Mouse (Mus musculus) hindbrain, embryonic 16.5 days (tissue): ENCODE measurements at regions not wholly inside any gene's neighbourhood (a gene's known extent, or its start where the extent isn't known, plus 50 kb on each side); places are given as distances from the start of the nearest gene placed in this dataset.

Experiments
- ATAC-seq: fragments of 200-750 bp; cut with Nextera tagmentation; 2 replicates; pipeline ENCODE4 v1.8.0; 2017; ENCODE audit warnings: moderate TSS enrichment, moderate library complexity
- H3K27ac ChIP-seq: fragments of 300-500 bp; sonication (generic); 2 replicates; pipeline ENCODE4 v1.5.1; 2014; ENCODE audit warnings: low read depth, mild to moderate bottlenecking, control low read depth, low read length, moderate library complexity
- H3K27me3 ChIP-seq: fragments of 300-500 bp; sonication (generic); replicated peaks from 2 replicates; pipeline ENCODE4 v1.6.1; 2014; ENCODE audit warnings: low read length; ENCODE audit not compliant: control insufficient read depth, insufficient read depth
- H3K36me3 ChIP-seq: fragments of 300-500 bp; sonication (generic); 2 replicates; pipeline ENCODE4 v1.6.1; 2014; ENCODE audit warnings: mild to moderate bottlenecking, low read length, moderate library complexity, mixed read lengths; ENCODE audit not compliant: control insufficient read depth, insufficient read depth
- H3K4me1 ChIP-seq: fragments of 300-500 bp; sonication (generic); 2 replicates; pipeline ENCODE4 v1.6.1; 2014; ENCODE audit warnings: low read depth, low read length; ENCODE audit not compliant: control insufficient read depth, insufficient read depth
- H3K4me2 ChIP-seq: fragments of 300-500 bp; sonication (generic); 2 replicates; pipeline ENCODE4 v1.6.1; 2014; ENCODE audit warnings: mild to moderate bottlenecking, low read length, control low read depth, moderate library complexity
- H3K4me3 ChIP-seq: fragments of 300-500 bp; sonication (generic); 2 replicates; pipeline ENCODE4 v1.5.1; 2014; ENCODE audit warnings: mild to moderate bottlenecking, low read length, control low read depth, moderate library complexity
- H3K9ac ChIP-seq: fragments of 300-500 bp; sonication (generic); 2 replicates; pipeline ENCODE4 v1.6.1; 2014; ENCODE audit warnings: low read depth, mild to moderate bottlenecking, control low read depth, low read length, moderate library complexity
- H3K9me3 ChIP-seq: fragments of 300-500 bp; sonication (generic); 2 replicates; pipeline ENCODE4 v1.6.1; 2014; ENCODE audit warnings: mild to moderate bottlenecking, low read length, moderate library complexity; ENCODE audit not compliant: control insufficient read depth
- WGBS: fragments of 180-500 bp; shearing (Covaris S2); extraction: QIAGEN DNeasy Blood & Tissue Kit; methylation state at CpG from one replicate; pipeline ENCODE4 v1.1.7; 2014; 5-methylcytosine and 5-hydroxymethylcytosine counted together

GRCm38 (mm10) chr12:94364269-94364668 is 1327.8 kb upstream of the Flrt2 start:
- WGBS: 61% methylated on average over 6 of the region's 6 CpGs
- Histone ChIP-seq H3K27ac (no peak overlapping the region), H3K4me1 (no peaks in the 10 kb centered on the region), H3K27me3 (no peaks in the 10 kb centered on the region), H3K36me3 (no peaks in the 10 kb centered on the region), H3K9me3 (no peaks in the 10 kb centered on the region), H3K4me3 (no peak overlapping the region), H3K4me2 (no peak overlapping the region), H3K9ac (no peak overlapping the region)
- ATAC-seq: no peak

GRCm38 (mm10) chr12:94399991-94400390 is 1292.0 kb upstream of the Flrt2 start:
- H3K27ac ChIP-seq: no peak overlapping the region
- H3K9me3 ChIP-seq: no peaks in the 10 kb centered on the region
- no peaks in the 10 kb centered on the region for H3K4me1 ChIP-seq
- WGBS: 53% methylated on average over 2 of the region's 2 CpGs
- H3K4me2 ChIP-seq: no peak overlapping the region
- H3K36me3 ChIP-seq: no peaks in the 10 kb centered on the region
- no peak overlapping the region for H3K9ac ChIP-seq
- H3K4me3 ChIP-seq: no peak overlapping the region
- ATAC-seq: no peak
- no peaks in the 10 kb centered on the region for H3K27me3 ChIP-seq

- no peak overlapping the region for H3K27ac ChIP-seq
- no peaks in the 10 kb centered on the region for H3K4me1 ChIP-seq
- H3K4me2 ChIP-seq: no peak overlapping the region
- no peaks in the 10 kb centered on the region for H3K36me3 ChIP-seq
- no peaks in the 10 kb centered on the region for H3K9me3 ChIP-seq
- no peak overlapping the region for H3K9ac ChIP-seq
- no peak for ATAC-seq
- 69% methylated on average over 5 of the region's 5 CpGs for WGBS
- no peak overlapping the region for H3K4me3 ChIP-seq
- H3K27me3 ChIP-seq: no peaks in the 10 kb centered on the region
Observed at GRCm38 (mm10) chr12:94420918-94421317, 1271.1 kb upstream of the Flrt2 start.

DNA sequence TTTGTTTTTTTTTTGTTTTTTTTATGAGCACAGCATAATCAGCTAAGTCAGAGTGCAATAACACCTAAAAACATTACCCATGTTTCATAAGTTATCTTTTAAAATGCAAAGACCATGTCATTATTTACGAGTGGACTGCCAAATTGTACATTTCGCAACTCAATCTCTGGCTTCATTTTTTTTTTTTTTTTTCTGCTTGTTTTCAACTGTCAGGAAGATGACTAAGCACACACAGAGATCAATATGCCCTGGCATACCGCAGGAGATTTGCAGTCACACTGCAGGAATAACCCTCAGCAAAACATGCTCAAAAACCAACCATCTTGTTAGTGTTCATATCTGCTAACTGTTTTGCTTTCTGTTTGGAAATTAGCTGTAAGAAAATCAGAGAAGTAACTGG is 1270.3 kb upstream of the Flrt2 start:
- no peak overlapping the region for H3K27ac ChIP-seq
- no peak overlapping the region for H3K4me3 ChIP-seq
- H3K9me3 ChIP-seq: no peaks in the 10 kb centered on the region
- H3K27me3 ChIP-seq: no peaks in the 10 kb centered on the region
- H3K9ac ChIP-seq: no peak overlapping the region
- H3K4me2 ChIP-seq: no peak overlapping the region
- no peak for ATAC-seq
- no peaks in the 10 kb centered on the region for H3K4me1 ChIP-seq
- 74% methylated on average over 3 of the region's 3 CpGs for WGBS
- no peaks in the 10 kb centered on the region for H3K36me3 ChIP-seq

DNA sequence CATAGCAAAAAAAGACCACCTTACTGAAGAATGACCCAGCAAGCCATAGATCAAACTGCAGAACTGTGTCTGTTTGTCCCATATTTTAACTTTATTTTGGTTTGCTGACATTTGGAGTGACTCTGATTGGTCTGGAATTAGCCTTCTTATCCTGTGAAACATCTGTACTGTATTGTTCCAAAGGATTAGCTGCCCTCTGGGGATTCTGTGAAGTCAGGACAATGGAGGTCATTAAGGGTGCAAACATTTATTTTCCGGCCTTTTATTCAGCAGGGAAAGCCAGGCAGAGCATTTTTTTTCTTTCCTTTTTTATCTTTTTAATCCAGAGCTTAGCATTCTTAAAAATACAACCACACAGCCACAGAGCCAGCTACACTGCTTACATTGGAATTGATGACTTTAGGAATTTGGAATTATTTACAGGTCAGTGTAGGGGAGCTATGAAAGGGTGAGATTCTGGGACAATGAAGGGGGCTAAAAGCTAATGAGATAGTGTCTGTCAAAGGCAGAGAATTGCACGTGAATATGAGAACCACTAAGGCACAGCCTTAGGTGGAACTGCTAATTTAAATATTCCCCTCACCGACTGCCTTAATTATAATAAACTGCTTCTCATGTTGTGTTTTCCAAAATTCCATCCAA is 1267.6 kb upstream of the Flrt2 start:
- WGBS: 11% methylated on average over 3 of the region's 3 CpGs
- no peak for ATAC-seq
- no peak overlapping the region for H3K9ac ChIP-seq

DNA sequence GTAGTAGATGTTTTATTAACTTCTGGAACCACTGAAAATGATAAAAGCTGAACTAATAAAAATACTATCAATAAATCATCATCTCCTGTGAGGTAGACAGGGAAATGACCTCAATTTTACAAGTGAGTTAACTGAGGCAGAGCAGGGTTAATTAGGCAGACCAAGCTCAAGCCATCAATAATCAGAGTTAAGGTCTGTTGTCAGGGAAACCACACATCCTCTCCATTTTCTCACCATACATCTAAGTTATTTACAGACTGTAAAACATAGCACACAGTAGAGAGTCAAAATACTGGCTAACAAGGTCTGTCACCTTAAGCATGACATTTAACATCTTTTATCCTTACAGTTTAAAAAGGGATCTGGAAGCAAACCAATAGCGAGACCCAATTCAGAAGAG is 1242.5 kb upstream of the Flrt2 start:
- Histone ChIP-seq H3K4me2 (no peak overlapping the region), H3K36me3 (no peaks in the 10 kb centered on the region), H3K27ac (no peak overlapping the region), H3K4me3 (no peak overlapping the region), H3K9ac (no peak overlapping the region), H3K4me1 (no peaks in the 10 kb centered on the region), H3K27me3 (no peaks in the 10 kb centered on the region), H3K9me3 (no peaks in the 10 kb centered on the region)
- ATAC-seq: no peak
- WGBS: 90% methylated on average over 1 of the region's 1 CpGs

More for the DNA sequence above, 1267.6 kb upstream of the Flrt2 start:
- Histone ChIP-seq H3K4me2 (no peak overlapping the region), H3K27ac (no peak overlapping the region), H3K9me3 (no peaks in the 10 kb centered on the region), H3K36me3 (no peaks in the 10 kb centered on the region), H3K27me3 (no peaks in the 10 kb centered on the region), H3K4me3 (no peak overlapping the region), H3K4me1 (no peaks in the 10 kb centered on the region)

DNA sequence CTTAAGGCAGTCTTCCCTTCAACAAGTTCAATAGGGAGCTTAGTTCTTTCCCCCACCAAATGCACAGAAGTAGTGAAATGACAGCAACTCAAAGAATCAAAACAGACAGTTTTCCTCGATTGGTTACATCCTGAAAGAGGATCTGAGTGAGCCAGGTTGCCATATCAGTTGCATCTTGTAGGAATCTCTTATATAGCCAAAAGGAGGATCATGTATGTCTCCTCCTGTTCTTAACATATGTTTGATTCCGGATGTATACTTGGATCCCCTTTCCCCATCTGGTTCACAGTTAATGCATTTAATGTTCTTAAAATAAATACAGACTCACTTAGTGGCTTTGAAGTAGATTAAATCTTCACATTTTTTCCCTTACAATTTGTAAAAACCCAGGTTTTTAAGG is 1224.0 kb upstream of the Flrt2 start:
- Histone ChIP-seq H3K4me3 (no peak overlapping the region), H3K27ac (no peak overlapping the region), H3K9ac (no peak overlapping the region), H3K4me2 (no peak overlapping the region), H3K4me1 (peaks cover 3% of the 10 kb centered on the region), H3K9me3 (no peaks in the 10 kb centered on the region), H3K36me3 (no peaks in the 10 kb centered on the region), H3K27me3 (no peaks in the 10 kb centered on the region)
- WGBS: 73% methylated on average over 2 of the region's 2 CpGs
- no peak for ATAC-seq

DNA sequence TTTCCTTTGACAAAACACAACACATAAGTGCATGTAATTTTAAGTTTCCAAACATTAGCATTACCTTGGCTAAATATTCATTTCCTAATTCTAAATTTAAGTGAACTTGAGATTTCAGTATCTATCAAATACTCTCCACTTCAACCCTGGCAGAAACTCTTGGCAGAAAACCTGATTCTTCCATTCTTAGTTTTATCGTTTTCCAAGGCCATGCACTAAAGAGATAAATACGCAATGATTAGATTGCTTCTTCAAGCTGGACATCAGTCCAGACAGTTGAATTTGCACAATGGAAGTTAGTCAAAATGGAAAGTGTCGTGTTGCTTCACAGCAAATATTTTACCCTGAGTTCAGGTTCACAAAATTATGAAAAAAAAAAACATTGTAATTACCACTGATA is 1223.4 kb upstream of the Flrt2 start:
- no peak for ATAC-seq
- Histone ChIP-seq H3K9ac (no peak overlapping the region), H3K4me3 (no peak overlapping the region), H3K4me1 (peaks cover 3% of the 10 kb centered on the region), H3K27ac (no peak overlapping the region), H3K27me3 (no peaks in the 10 kb centered on the region), H3K36me3 (no peaks in the 10 kb centered on the region), H3K4me2 (no peak overlapping the region), H3K9me3 (no peaks in the 10 kb centered on the region)
- 83% methylated on average over 3 of the region's 3 CpGs for WGBS

DNA sequence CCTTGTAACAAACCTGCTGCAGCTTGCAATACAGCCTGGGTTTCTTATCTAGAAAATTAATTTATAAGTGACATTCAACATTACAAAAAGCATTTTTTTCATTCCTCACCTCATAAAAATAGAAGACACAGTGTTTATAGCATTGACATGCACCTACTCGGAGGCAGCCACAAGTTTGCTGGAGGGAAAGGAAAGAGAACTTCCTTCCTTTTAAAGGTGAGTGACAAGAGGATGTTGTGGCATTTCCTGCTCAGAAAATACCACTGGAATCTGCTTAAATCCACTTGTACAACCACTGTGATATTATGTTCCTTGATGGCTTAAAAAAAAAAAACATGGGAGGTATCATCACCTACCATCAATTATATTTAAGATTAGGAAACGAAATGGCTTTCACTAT is 1222.2 kb upstream of the Flrt2 start:
- Histone ChIP-seq H3K27me3 (no peaks in the 10 kb centered on the region), H3K9me3 (no peaks in the 10 kb centered on the region), H3K9ac (no peak overlapping the region), H3K4me3 (no peak overlapping the region), H3K4me2 (no peak overlapping the region), H3K27ac (no peak overlapping the region), H3K4me1 (peaks cover 3% of the 10 kb centered on the region), H3K36me3 (no peaks in the 10 kb centered on the region)
- no peak for ATAC-seq
- 83% methylated on average over 2 of the region's 2 CpGs for WGBS

DNA sequence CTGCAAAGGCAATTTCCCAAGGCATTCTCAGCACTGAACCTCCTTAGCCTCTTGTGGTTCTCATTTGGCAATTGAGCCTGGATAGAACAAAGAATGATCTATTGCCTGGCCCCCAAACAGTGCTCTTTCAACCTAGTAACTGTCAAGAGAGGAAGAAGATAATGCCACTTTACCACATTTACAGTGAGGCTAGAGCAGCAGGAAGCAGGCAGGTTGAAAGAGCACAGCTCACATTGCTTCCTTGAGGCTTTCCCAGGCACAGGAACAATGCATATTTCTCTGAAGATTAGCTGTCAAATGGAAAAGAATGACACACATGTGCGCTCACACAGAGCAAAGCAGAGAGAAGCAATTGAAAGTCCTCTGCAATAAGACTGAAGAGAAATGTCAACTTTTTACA is 1221.0 kb upstream of the Flrt2 start:
- Histone ChIP-seq H3K9me3 (no peaks in the 10 kb centered on the region), H3K4me2 (no peak overlapping the region), H3K4me1 (peaks cover 3% of the 10 kb centered on the region), H3K4me3 (no peak overlapping the region), H3K27me3 (no peaks in the 10 kb centered on the region), H3K9ac (no peak overlapping the region), H3K36me3 (no peaks in the 10 kb centered on the region), H3K27ac (no peak overlapping the region)
- no peak; the same call in 1 of the 2 replicates for ATAC-seq
- 32% methylated on average over 1 of the region's 1 CpGs for WGBS
